Mouse (Mus musculus) R1 (cell line): ENCODE measurements around the gene Tmem185b.
A peak's percentile ranks its signal among the peaks of the same experiment; 100 is the strongest.

Experiments
- DNase-seq: peaks from one replicate; pipeline ENCODE4 v3.0.0-alpha.2; 2018; ENCODE audit warnings: low read depth, low spot score

Gene Tmem185b

GRCm38 (mm10) chr1:119525689-119526591, at the start of gene Tmem185b:
Gene Tmem185b (plus strand): TSS chr1:119526160.
- DNase-seq, result peak; percentile 90

DNA sequence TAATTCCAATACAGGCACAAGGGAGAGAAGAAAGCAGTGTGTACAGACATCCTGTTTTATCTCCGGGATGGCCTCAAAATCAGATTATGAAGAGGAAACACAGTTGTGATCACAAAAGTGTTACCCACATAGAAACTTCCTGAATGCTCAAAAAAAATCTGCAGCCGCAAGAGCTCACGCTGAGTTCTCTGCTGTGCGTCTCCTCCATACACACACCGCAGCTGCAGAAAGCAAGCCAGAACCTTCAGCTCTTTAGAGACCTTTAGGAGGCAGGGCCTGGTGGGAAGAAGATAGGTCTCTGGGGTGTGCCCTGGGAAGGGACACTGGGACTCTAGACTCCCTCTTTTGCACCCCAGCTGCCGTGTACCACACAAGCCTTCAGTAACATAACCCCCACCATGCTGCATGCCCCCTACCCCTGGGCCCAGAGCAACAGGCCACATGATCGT, 49.0 kb upstream of the Tmem185b start:
- no peak for DNase-seq

DNA sequence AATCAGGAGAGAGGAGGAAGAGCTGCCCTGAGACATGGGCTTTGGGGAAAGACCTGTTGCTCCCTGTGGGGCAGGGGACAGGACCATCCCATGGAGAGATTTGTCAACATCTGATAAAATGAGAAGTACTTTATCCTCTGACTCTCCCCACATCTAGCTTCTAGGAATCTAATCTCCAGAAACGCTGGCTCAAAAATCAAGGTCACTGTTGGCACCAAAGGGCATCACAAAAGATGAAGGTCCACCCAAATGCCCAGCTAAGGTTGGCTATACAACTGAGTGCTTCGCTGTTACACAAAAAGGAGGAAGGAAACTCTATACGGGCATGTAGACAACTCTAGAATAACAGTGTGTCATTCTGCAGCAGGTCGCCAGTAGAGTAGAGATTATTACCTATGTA, 46.3 kb upstream of the Tmem185b start:
- no peak for DNase-seq

GRCm38 (mm10) chr1:119480678-119481077, 45.3 kb upstream of the Tmem185b start:
- DNase-seq, result no peak

DNA sequence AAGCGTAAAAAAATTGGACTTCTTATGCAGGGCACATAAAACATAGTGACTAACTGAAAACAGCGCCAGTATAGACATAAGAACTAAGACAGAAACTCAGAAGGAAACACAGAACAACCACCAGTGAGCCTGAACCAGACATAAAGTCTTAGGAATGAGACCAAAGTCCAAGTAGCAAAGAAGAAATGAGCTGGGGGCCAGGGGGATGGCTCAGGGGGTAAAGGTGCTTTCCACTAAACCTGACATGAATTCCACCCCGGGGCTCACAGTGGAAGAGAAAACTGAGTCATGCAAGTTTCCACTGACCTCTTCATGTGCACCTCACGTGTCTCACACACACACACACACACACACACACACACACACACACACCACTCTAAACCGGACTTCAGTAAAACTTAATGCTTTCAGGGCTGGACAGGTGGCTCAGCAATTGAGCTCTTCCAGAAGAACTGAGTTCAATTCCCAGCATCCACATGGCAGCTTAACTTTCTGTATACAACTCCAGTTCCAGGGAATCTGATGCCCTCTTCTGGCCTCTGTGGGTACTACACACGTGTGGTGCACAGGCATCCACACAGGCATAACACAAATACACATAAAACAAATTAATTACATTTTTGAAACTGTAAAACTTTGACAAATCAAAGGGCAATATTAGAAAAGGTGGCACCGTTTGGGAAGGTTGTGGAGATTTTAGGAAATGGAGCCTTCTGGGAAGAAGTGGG, 44.6 kb upstream of the Tmem185b start:
- DNase-seq, result peak; percentile 70

- peak; percentile 63 for DNase-seq
Measured at GRCm38 (mm10) chr1:119482891-119483290, 43.1 kb upstream of the Tmem185b start.

DNA sequence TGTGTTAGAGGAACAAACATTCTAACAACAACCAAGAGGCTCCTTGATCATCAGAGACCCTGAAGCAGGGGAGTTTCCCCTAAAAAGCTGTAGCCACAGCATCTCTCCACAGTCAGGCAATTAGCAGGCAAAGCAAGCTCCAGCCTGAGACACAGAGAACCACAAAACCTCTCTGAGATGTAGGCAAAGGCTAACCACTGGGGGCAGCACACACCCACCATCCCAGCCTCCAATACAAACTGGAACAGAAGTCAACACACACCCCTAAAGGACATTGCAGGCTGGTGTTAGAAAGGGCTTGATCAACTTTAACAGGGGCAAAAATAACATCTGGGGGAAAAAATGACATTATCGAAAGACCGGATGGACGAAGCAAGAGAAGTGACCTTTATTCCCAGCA, 41.5 kb upstream of the Tmem185b start:
- DNase-seq, result peak; percentile 81

DNA sequence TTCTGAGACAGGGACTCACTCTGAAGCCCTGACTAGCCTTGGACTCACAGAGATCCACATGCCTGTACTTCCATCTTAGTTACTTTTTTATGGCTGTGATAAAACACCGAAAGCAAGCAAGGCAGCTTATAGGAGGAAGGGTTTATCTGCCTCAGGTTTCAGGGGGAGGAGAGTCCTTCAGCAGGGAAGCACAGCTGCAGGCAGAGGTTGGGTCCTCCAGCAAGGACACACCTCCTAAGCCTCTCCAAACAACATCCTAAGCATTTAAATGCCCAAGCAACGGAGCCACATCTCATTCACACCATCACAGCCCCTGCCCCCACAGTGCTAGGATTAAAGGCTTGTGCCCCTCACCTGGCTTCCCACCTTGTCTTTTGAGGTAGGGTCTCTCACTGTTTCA, 40.1 kb upstream of the Tmem185b start:
- peak; percentile 28 for DNase-seq

DNA sequence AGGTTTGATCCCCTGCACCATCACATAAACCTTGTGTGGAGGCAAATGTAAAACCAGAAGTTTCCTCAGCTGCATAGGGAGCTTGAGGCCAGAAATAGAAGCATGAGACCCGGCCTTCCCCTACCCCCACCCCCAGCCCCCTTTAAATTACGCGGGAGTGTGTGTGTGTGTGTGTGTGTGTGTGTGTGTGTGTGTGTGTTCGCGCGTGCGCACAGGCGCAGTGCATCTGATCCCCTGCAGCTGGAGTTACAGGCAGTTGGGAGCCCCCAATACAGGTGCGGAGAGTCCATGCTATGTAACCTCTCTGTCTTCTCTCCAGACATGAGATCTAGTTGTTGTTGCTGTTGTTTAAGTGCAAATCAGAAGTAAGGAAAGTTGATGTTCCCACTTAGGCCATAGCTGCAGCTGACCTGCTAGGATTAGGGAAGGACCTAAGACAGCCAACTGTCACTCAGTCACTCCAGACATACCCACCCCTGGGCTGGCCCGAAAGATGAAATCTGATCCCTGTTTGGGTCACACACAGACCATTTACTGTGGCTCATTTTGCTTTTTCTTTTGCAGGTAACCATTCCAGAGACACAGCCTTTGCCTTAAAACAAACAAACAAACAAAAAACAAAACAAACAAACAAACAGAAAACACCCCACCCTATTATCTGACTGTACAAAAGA, 37.9 kb upstream of the Tmem185b start:
- no peak for DNase-seq

- no peak for DNase-seq
Measured at GRCm38 (mm10) chr1:119490765-119491164, 35.2 kb upstream of the Tmem185b start.

DNA sequence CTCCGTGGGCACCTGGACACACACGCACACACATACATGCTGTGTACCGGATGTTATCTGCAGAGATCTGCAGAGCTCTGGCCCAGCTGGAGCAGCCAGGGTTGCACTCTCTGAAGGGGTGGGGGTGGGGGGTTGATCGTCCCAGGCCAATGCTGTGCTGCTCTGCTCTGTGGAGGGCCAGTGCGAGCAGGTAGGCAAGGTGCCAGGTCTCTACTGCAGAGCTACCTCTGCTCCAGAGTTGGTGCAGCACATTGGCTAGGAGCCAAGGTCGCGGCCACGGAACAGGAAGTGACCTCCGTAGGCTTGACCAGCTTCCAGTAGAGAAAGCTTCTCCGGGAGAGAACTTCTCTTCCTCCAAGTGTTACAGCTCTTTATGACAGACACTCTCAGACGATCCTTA, 33.9 kb upstream of the Tmem185b start:
- DNase-seq, result no peak

DNA sequence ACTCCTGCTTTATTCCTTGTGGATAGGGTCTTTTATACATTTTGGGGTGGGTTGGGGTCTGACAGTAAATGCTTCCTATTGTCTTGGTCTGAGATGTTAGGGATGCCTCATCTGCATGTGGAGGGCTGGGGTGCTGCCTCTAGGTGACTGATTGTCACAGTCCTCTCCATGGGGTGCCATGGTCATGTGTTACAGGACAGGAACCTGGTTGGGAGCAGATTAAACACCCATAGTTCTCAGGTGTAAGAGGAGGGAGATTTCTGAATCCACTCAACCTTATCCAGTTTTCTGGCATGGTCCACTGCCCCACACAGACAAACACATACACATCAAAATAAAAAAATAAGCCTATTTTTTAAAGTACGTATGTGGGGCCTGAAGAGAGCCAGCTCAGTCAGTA, 33.5 kb upstream of the Tmem185b start:
- DNase-seq, result no peak

GRCm38 (mm10) chr1:119494024-119494711, 31.8 kb upstream of the Tmem185b start:
- peak; percentile 61 for DNase-seq

DNA sequence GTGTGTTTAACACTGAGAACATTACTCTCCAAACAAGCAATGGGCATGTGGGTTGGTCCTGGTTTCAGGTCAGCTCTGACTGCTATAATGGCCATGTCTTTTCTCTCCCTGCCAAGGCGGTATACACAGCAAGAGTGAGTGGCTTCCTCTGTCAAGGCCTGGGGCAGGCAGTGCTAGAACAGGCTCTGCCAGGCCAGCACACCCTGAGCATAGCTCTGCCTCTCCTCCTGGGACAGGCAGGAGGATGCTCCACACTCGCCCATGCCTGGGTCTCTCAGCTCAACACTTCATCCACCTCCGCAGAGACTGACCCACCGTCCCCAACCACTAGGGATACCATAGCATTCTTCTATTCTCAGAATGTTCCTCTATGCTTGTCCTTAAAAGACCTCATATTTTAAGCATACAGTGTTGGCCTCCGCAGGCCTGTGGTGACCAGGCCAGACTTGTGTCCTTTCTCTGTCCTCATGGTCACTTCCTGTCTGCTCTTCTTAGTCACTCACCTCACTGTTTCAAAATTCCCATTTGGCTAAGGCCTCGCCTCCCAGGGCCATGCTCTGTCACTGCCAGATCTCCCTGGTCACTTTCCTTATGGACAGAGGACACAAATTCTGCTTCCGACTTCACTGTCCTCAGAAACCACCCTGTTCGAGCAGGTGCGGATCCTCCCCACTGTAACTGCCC, 31.1 kb upstream of the Tmem185b start:
- DNase-seq, result no peak

DNA sequence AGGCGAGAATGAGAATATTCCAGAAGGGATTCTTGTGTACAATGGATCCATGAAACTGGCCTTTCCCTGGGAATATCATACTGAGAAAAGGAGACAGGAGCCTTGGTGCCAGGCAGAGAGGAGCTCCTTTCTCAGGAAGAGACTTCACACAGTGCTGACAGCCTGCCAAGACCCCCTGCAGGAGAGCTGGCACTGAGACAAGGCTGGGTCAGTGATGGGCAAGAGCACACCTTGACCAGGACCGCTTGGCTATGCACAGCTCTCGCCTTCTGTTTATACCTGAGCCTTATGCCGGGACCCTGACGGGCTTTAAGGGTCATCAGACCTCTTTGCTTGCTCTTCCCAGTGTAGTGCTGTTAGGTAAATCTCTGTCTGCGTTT, 30.6 kb upstream of the Tmem185b start:
- DNase-seq, result no peak

GRCm38 (mm10) chr1:119497346-119498004, 28.5 kb upstream of the Tmem185b start:
- peak; percentile 96 for DNase-seq

GRCm38 (mm10) chr1:119498536-119499231, 27.3 kb upstream of the Tmem185b start:
- peak; percentile 63 for DNase-seq

DNA sequence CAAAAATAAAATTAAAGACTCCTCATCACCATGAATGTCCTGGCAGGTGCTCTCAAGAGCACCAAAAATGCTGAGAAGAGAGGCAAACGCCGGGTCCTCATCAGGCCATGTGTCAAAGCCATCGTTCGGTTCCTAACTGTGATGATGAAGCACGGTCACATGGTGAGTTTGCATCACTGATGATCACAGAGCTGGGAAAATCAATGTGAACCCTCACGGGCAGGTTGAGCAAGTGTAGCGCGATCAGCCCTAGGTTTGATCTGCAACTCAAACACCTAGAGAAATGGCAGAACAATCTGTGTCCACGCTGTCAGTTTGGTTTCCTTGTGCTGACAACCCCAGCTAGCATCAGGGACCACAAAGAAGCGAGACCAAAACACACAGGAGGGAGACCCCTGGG, 26.5 kb upstream of the Tmem185b start:
- no peak for DNase-seq

DNA sequence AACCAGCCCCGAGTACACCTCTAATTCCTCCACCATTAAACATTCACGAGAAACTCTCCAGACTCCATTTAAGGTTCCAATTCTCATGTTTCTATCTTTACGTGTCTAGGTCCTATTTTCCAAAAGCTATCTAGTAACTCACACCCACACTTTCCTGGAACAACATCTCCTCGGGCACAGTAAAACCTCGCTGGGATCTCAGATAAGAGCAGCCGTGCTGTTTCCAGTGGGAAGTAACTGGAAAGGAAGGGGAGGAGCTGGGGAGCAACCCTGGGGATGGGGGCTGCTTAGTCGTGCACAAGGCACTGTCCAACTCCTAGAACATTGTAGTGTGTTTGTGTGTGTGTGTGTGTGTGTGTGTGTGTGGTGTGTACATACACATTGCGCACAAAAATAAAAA, 24.1 kb upstream of the Tmem185b start:
- DNase-seq, result no peak

DNA sequence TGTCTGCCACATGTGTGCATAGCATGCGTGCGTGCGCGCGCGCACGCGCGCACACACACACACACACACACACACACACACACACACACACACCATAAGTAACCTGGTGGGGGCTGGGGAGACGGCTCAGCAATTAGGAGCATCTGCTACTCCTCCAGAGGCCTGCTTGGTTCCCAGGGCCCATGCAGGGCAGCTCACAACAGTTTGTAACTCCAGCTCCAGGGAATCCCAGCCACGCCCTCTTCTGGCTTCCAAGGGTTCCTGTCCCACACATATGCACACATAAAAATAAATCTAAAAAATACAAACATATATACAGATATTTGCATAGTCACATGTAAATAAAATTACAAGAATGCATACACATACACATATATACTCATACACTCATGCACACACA, 23.2 kb upstream of the Tmem185b start:
- peak; percentile 59 for DNase-seq
